Mouse (Mus musculus) forebrain, embryonic 12.5 days (tissue): ENCODE data around the gene Dennd1a. TPM values are rescaled to one million over a fixed set of nuclear protein-coding genes. Genes with fewer than 3 reads are reported as not detected.

Experiments used
- microRNA-seq: library from miRNA; unstranded; fragments of <30 nt; microRNA quantifications from one replicate; pipeline ENCODE4, GENCODE M21; 2017
- polyA plus RNA-seq: library from polyadenylated mRNA; unstranded; fragments of >200 nt; fragmentation: Nextera tagmentation; extraction: Ambion mirVana; gene quantifications from 2 replicates; pipeline ENCODE4 v1.2.1, GENCODE M21; 2016

Dennd1a gene
- polyA plus RNA-seq, 1 experiment from 2014 or later: 30.3 TPM

Small RNA genes lying within 50 kb of the gene (microRNA-seq; reads per million reads assigned to microRNA genes)
- not detected for gene Gm44455

Other genes with a start within 250 kb of the Dennd1a start
- gene Lhx2, start 51.9 kb upstream of the Dennd1a start, polyA plus RNA-seq: 196 and 224 TPM in 2 replicates
- 125 and 132 TPM in 2 replicates for gene Nek6, start 224.3 kb upstream of the Dennd1a start, polyA plus RNA-seq